Mouse (Mus musculus) neural tube, embryonic 13.5 days (tissue): ENCODE measurements around the gene Hnf4a. TPM values are rescaled to one million over a fixed set of nuclear protein-coding genes. Genes with fewer than 3 reads are reported as not detected.

Experiments used
- ATAC-seq: fragments of 200-750 bp; cut with Nextera tagmentation; 2 replicates; pipeline ENCODE4 v1.8.0; 2017; ENCODE audit warnings: low read depth, mild to moderate bottlenecking, moderate TSS enrichment, moderate library complexity
- H3K27ac ChIP-seq: fragments of 300-500 bp; sonication (generic); replicated peaks from 2 replicates; pipeline ENCODE4 v1.5.1; 2015; ENCODE audit warnings: moderate library complexity, mild to moderate bottlenecking, inconsistent platforms
- H3K27me3 ChIP-seq: fragments of 300-500 bp; sonication (generic); 2 replicates; pipeline ENCODE4 v1.6.1; 2015; ENCODE audit warnings: mild to moderate bottlenecking, inconsistent platforms
- H3K36me3 ChIP-seq: fragments of 300-500 bp; sonication (generic); 2 replicates; pipeline ENCODE4 v1.6.1; 2015; ENCODE audit warnings: mild to moderate bottlenecking, inconsistent platforms
- H3K4me1 ChIP-seq: fragments of 300-500 bp; sonication (generic); replicated peaks from 2 replicates; pipeline ENCODE4 v1.6.1; 2015; ENCODE audit warnings: inconsistent platforms
- H3K4me2 ChIP-seq: fragments of 300-500 bp; sonication (generic); 2 replicates; pipeline ENCODE4 v1.6.1; 2015; ENCODE audit warnings: inconsistent platforms, mild to moderate bottlenecking, moderate library complexity
- H3K4me3 ChIP-seq: fragments of 300-500 bp; sonication (generic); 2 replicates; pipeline ENCODE4 v1.5.1; 2015; ENCODE audit warnings: mild to moderate bottlenecking, inconsistent platforms
- H3K9ac ChIP-seq: fragments of 300-500 bp; sonication (generic); 2 replicates; pipeline ENCODE4 v1.6.1; 2015; ENCODE audit warnings: moderate library complexity, mild to moderate bottlenecking, inconsistent platforms
- H3K9me3 ChIP-seq: fragments of 300-500 bp; sonication (generic); 2 replicates; pipeline ENCODE4 v1.6.1; 2016; ENCODE audit warnings: inconsistent platforms
- WGBS: fragments of 180-500 bp; shearing (Covaris S2); methylation state at CpG from one replicate; pipeline ENCODE4 v1.1.7; 2015; 5-methylcytosine and 5-hydroxymethylcytosine counted together
- polyA plus RNA-seq: library from polyadenylated mRNA; unstranded; fragments of >200 nt; fragmentation: Nextera tagmentation; extraction: Ambion mirVana; gene quantifications from 2 replicates; pipeline ENCODE4 v1.2.1, GENCODE M21; 2015

Hnf4a gene
- polyA plus RNA-seq, 1 experiment from 2014 or later = not detected

- Histone ChIP-seq H3K36me3 (peaks cover 41% of the 10 kb centered on the region), H3K4me2 (no peak overlapping the region), H3K4me1 (peaks cover 11% of the 10 kb centered on the region), H3K9ac (no peak overlapping the region), H3K9me3 (no peaks in the 10 kb centered on the region), H3K4me3 (no peak overlapping the region), H3K27me3 (no peaks in the 10 kb centered on the region), H3K27ac (no peak overlapping the region)
- no peak for ATAC-seq
- WGBS = 89% methylated on average over 6 of the region's 6 CpGs
Measured at GRCm38 (mm10) chr2:163468866-163469265, 37.7 kb upstream of the Hnf4a start.

GRCm38 (mm10) chr2:163469711-163470110, 36.9 kb upstream of the Hnf4a start:
- ATAC-seq = no peak
- no peak overlapping the region for H3K27ac ChIP-seq
- H3K9me3 ChIP-seq = no peaks in the 10 kb centered on the region
- peaks cover 41% of the 10 kb centered on the region for H3K36me3 ChIP-seq
- 97% methylated on average over 15 of the region's 15 CpGs for WGBS
- H3K9ac ChIP-seq = no peak overlapping the region
- H3K27me3 ChIP-seq = no peaks in the 10 kb centered on the region
- peaks cover 11% of the 10 kb centered on the region for H3K4me1 ChIP-seq
- H3K4me2 ChIP-seq = no peak overlapping the region
- H3K4me3 ChIP-seq = no peak overlapping the region

DNA sequence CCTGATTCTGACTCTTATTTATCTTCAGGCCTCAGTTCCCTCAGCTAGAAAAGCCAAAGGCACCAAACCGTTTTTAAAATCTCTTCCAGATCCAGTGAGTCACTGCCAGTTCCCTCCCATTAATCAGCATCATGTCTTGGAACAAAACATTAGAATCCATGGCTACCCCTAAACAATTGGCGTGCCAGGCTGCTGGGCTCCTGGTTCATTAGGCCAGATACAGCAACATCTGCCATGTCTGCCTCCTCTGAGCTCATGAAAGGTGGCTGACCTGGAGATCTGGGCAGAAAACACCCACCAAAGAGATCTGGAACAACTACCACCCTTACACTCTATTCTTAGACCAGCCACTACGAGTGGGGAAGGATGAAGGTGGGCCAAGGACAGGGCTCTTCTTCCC, 35.5 kb upstream of the Hnf4a start:
- H3K9me3 ChIP-seq = no peaks in the 10 kb centered on the region
- no peak overlapping the region for H3K27ac ChIP-seq
- peak overlapping the region; percentile 89 for H3K4me3 ChIP-seq
- 60% methylated on average over 3 of the region's 3 CpGs for WGBS
- H3K36me3 ChIP-seq = peaks cover 34% of the 10 kb centered on the region
- no peak for ATAC-seq
- peaks cover 11% of the 10 kb centered on the region for H3K4me1 ChIP-seq
- no peaks in the 10 kb centered on the region for H3K27me3 ChIP-seq
- peak overlapping the region; percentile 86 for H3K4me2 ChIP-seq
- H3K9ac ChIP-seq = peak overlapping the region; percentile 86; the same call in 1 of the 2 replicates

GRCm38 (mm10) chr2:163471710-163472465, 34.7 kb upstream of the Hnf4a start:
- H3K4me3 ChIP-seq = peak overlapping the region; percentile 89
- no peaks in the 10 kb centered on the region for H3K27me3 ChIP-seq
- peak overlapping the region; percentile 86 for H3K4me2 ChIP-seq
- WGBS = 5% methylated on average over 36 of the region's 36 CpGs
- H3K4me1 ChIP-seq = peaks cover 11% of the 10 kb centered on the region
- H3K27ac ChIP-seq = peak overlapping the region; percentile 76
- H3K9me3 ChIP-seq = no peaks in the 10 kb centered on the region
- H3K9ac ChIP-seq = peak overlapping the region; percentile 86
- H3K36me3 ChIP-seq = peaks cover 28% of the 10 kb centered on the region
- ATAC-seq = peak; percentile 82

- WGBS = 1% methylated on average over 26 of the region's 30 CpGs
- Histone ChIP-seq H3K9me3 (no peaks in the 10 kb centered on the region), H3K4me1 (peaks cover 11% of the 10 kb centered on the region), H3K9ac (peak within 1 kb of the TSS; percentile 86), H3K27me3 (no peaks in the 10 kb centered on the region), H3K36me3 (peaks cover 25% of the 10 kb centered on the region), H3K4me3 (peak within 1 kb of the TSS; percentile 89), H3K27ac (peak within 1 kb of the TSS; percentile 76), H3K4me2 (peak within 1 kb of the TSS; percentile 86)
- ATAC-seq = peak; percentile 93
Measured at GRCm38 (mm10) chr2:163472466-163472851, 34.1 kb upstream of the Hnf4a start, which contains the start of gene Fitm2. Gene Fitm2 (minus strand): TSS chr2:163472629.

DNA sequence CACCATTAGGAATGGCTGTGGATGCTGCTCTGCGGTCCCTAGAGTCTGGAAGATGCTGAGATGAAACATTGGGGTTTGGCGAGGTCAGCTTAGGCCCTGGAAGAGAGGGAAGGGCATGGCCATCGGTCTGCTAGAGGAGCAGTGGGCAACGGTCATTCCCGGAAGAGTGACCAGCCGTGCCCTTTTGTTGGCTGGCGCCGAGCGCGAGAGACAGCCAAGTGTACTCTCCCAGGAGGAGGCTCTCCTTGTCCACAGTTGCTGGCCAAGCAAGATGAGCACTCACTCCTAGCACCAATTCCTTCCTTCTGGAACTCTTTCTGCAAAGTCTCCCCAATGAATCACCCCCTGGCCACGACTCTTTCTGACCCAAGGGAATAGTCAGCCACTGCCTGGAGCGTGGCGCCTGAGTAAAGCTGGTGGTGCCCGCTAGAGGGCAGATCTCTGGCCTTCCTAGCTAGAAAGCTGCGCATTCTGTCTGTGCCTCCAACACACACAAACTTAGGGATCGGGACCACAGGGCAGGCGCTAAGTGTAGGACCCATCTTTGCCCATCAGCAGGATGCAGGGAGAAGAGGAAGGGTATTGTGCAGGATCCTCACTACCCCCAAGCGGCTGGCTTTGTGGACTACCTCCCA, 26.3 kb upstream of the Hnf4a start:
- Histone ChIP-seq H3K4me3 (no peak overlapping the region), H3K9ac (no peak overlapping the region), H3K9me3 (no peaks in the 10 kb centered on the region), H3K4me2 (no peak overlapping the region), H3K27ac (no peak overlapping the region), H3K4me1 (peaks cover 7% of the 10 kb centered on the region), H3K36me3 (no peaks in the 10 kb centered on the region), H3K27me3 (peaks cover 21% of the 10 kb centered on the region)
- WGBS = 54% methylated on average over 18 of the region's 18 CpGs
- no peak for ATAC-seq

- WGBS = 1% methylated on average over 21 of the region's 21 CpGs
- Histone ChIP-seq H3K4me1 (peaks cover 7% of the 10 kb centered on the region), H3K27ac (no peak overlapping the region), H3K4me3 (peak overlapping the region; percentile 29), H3K9ac (peak overlapping the region; percentile 64), H3K36me3 (no peaks in the 10 kb centered on the region), H3K27me3 (peaks cover 21% of the 10 kb centered on the region), H3K9me3 (no peaks in the 10 kb centered on the region), H3K4me2 (peak overlapping the region; percentile 57)
- ATAC-seq = peak; percentile 79
Measured at GRCm38 (mm10) chr2:163481539-163482029, 25.0 kb upstream of the Hnf4a start.

DNA sequence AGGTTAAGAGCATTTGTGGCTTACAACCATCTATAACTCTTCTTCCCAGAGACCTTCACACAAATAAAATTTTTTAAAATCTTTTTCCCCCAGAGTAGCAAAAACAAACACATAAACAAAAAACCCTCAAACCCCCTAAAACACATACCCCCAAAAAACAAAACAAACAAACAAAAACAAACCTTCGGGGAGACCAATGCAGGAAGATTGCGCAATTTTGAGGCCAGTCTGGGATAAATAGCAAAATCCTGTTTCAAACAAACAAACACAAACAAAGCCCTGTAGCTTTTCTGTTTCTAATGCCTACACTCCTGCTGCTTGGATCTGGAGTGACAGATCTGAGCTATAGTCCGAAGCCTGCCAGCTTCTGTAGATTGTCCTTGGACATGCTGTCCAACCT, 19.2 kb upstream of the Hnf4a start:
- ATAC-seq = no peak

GRCm38 (mm10) chr2:163489725-163490291, 16.8 kb upstream of the Hnf4a start:
- Histone ChIP-seq H3K4me2 (no peak overlapping the region), H3K4me3 (no peak overlapping the region), H3K27me3 (no peaks in the 10 kb centered on the region), H3K9ac (no peak overlapping the region), H3K36me3 (no peaks in the 10 kb centered on the region), H3K4me1 (peaks cover 9% of the 10 kb centered on the region), H3K9me3 (no peaks in the 10 kb centered on the region), H3K27ac (no peak overlapping the region)
- WGBS = 64% methylated on average over 5 of the region's 5 CpGs
- no peak for ATAC-seq

More for the DNA sequence above, 19.2 kb upstream of the Hnf4a start:
- Histone ChIP-seq H3K27me3 (peaks cover 2% of the 10 kb centered on the region; the same call in 1 of the 2 replicates), H3K4me1 (peaks cover 5% of the 10 kb centered on the region; the same call in 1 of the 2 replicates), H3K36me3 (no peaks in the 10 kb centered on the region), H3K4me2 (no peak overlapping the region), H3K27ac (no peak overlapping the region), H3K4me3 (no peak overlapping the region), H3K9ac (no peak overlapping the region), H3K9me3 (no peaks in the 10 kb centered on the region)
- 90% methylated on average over 3 of the region's 3 CpGs for WGBS

- Histone ChIP-seq H3K27me3 (no peaks in the 10 kb centered on the region), H3K9ac (no peak overlapping the region), H3K4me1 (peaks cover 9% of the 10 kb centered on the region), H3K9me3 (no peaks in the 10 kb centered on the region), H3K27ac (no peak overlapping the region), H3K4me3 (no peak overlapping the region), H3K4me2 (no peak overlapping the region), H3K36me3 (no peaks in the 10 kb centered on the region)
- 93% methylated on average over 17 of the region's 17 CpGs for WGBS
- no peak for ATAC-seq
Measured at GRCm38 (mm10) chr2:163490656-163491055, 16.0 kb upstream of the Hnf4a start.

GRCm38 (mm10) chr2:163491351-163491750, 15.3 kb upstream of the Hnf4a start:
- peaks cover 9% of the 10 kb centered on the region for H3K4me1 ChIP-seq
- no peak overlapping the region for H3K27ac ChIP-seq
- H3K9me3 ChIP-seq = no peaks in the 10 kb centered on the region
- H3K9ac ChIP-seq = no peak overlapping the region
- no peaks in the 10 kb centered on the region for H3K36me3 ChIP-seq
- H3K27me3 ChIP-seq = no peaks in the 10 kb centered on the region
- 0 out of 2 replicates have a peak, but pooled peaks have one; percentile 23 for ATAC-seq
- 60% methylated on average over 7 of the region's 7 CpGs for WGBS
- H3K4me3 ChIP-seq = no peak overlapping the region
- H3K4me2 ChIP-seq = no peak overlapping the region

DNA sequence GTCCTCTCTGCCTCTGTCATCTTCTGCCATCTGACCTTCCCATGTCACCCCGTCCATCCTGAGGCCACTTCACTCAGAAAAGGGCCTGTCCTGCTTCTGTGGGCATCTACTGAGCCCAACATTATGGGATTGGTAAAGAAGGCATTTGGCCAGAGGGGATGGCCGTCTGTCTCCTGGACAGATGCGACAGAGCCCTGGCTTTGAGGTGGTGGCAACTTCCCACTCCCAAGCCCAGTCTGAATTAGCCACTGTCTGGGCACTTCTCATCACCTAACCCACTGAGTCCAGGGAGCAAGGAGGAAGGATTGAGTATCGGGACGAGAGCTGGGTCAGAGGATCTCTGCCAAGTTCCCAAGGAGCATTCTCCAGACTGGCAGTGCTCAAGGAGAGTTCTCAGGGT, 14.6 kb upstream of the Hnf4a start, which contains the start of gene R3hdml:
R3hdml (plus strand) TSS at position 301 of the 400 bp plus-strand sequence.
- Histone ChIP-seq H3K9me3 (no peaks in the 10 kb centered on the region), H3K9ac (no peak within 1 kb of the TSS), H3K27ac (no peak within 1 kb of the TSS), H3K4me2 (no peak within 1 kb of the TSS), H3K36me3 (no peaks in the 10 kb centered on the region), H3K27me3 (no peaks in the 10 kb centered on the region), H3K4me1 (peaks cover 9% of the 10 kb centered on the region), H3K4me3 (no peak within 1 kb of the TSS)
- 76% methylated on average over 5 of the region's 5 CpGs for WGBS
- no peak for ATAC-seq
